Mouse (Mus musculus): ENCODE data around the gene Trim26. TPM values are rescaled to one million over a fixed set of nuclear protein-coding genes. Genes with fewer than 3 reads are reported as not detected.
A peak's percentile ranks its signal among the peaks of the same experiment; 100 is the strongest.

Gene Trim26
- polyA plus RNA-seq, 1 experiment from 2014 or later, result 45.6 TPM

DNA sequence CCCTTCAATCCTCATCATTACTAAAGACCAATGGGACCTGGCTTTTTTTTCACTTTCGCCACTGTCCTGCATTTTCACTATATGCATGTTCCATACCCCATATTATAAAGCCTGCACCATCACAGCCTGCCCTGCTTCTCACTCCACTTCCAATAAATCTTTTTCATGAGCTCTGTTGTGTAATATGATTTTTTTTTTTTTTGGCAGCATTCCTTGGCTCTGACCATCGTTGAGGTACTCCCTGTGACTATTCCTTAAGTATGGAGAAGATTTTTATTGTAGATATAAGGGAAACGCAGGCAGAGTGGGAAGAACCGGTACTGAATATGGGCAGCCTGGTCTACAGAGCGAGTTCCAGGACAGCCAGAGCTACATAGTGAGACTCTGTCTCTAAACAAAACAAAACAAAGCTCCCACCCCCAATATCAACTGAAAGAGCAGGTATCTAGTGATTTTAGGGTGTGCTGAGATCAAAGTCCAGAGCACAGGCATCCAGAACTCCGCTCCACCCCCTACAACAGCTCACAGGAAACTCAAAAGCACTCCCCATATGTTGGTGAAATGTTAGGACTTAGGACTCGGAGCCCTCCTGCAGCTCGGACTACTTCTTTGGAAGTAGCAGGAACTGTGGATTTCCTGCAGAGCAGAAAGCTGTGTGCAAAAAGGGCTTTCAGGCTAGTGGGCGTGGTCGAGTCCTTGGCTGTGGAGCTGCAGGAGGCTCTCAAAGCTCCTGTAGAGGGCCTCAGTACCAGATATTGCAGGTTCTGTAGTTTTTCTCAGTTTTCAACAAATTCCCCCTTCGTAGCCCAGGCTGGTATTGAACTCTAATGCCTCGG is 1.1 kb upstream of the Trim26 start:
- peak overlapping the region; percentile 94; the same call in 1 of the 2 replicates for H3K27ac ChIP-seq (replicated peaks)
- 32% methylated on average over 12 of the region's 12 CpGs for WGBS
- no peaks in the 10 kb centered on the region for H3K27me3 ChIP-seq (replicated peaks; ENCODE audit: low read depth, poor library complexity, severe bottlenecking)
- H3K4me3 ChIP-seq, result peak overlapping the region; percentile 79
- H3K4me1 ChIP-seq, result peaks cover 17% of the 10 kb centered on the region
- H3K36me3 ChIP-seq (replicated peaks), result no peaks in the 10 kb centered on the region; the same call in 1 of the 2 replicates
- H3K9me3 ChIP-seq, result no peaks in the 10 kb centered on the region
- DNase-seq (ENCODE audit: low spot score), result peak; percentile 66

- H3K4me1 ChIP-seq, result peaks cover 17% of the 10 kb centered on the region
- no peaks in the 10 kb centered on the region for H3K9me3 ChIP-seq
- WGBS, result 14% methylated on average over 3 of the region's 3 CpGs
- no peak for DNase-seq (ENCODE audit: low spot score)
- H3K27ac ChIP-seq (replicated peaks), result peak overlapping the region; percentile 94
- H3K27me3 ChIP-seq (replicated peaks; ENCODE audit: low read depth, poor library complexity, severe bottlenecking), result no peaks in the 10 kb centered on the region
- no peaks in the 10 kb centered on the region; the same call in 1 of the 2 replicates for H3K36me3 ChIP-seq (replicated peaks)
- peak overlapping the region; percentile 79 for H3K4me3 ChIP-seq
Observed at GRCm38 (mm10) chr17:36836427-36836812, 514 bp upstream of the Trim26 start.

GRCm38 (mm10) chr17:36839001-36839400 is 2.1 kb downstream of the Trim26 start:
- DNase-seq (ENCODE audit: low spot score), result no peak
- Histone ChIP-seq H3K27ac (replicated peaks) (no peak overlapping the region), H3K36me3 (replicated peaks) (peaks cover 11% of the 10 kb centered on the region; the same call in 1 of the 2 replicates), H3K27me3 (replicated peaks; ENCODE audit: low read depth, poor library complexity, severe bottlenecking) (no peaks in the 10 kb centered on the region), H3K9me3 (no peaks in the 10 kb centered on the region), H3K4me3 (no peak overlapping the region), H3K4me1 (peaks cover 17% of the 10 kb centered on the region)
- WGBS, result 87% methylated on average over 5 of the region's 5 CpGs

GRCm38 (mm10) chr17:36839931-36840330 is 3.0 kb downstream of the Trim26 start:
- Histone ChIP-seq H3K4me3 (no peak overlapping the region), H3K9me3 (no peaks in the 10 kb centered on the region), H3K4me1 (peaks cover 21% of the 10 kb centered on the region), H3K27ac (replicated peaks) (no peak overlapping the region), H3K27me3 (replicated peaks; ENCODE audit: low read depth, poor library complexity, severe bottlenecking) (no peaks in the 10 kb centered on the region), H3K36me3 (replicated peaks) (peaks cover 11% of the 10 kb centered on the region; the same call in 1 of the 2 replicates)
- 82% methylated on average over 3 of the region's 3 CpGs for WGBS
- DNase-seq (ENCODE audit: low spot score), result no peak

- Histone ChIP-seq H3K9me3 (no peaks in the 10 kb centered on the region), H3K4me1 (peaks cover 18% of the 10 kb centered on the region), H3K36me3 (replicated peaks) (peaks cover 11% of the 10 kb centered on the region; the same call in 1 of the 2 replicates), H3K27me3 (replicated peaks; ENCODE audit: low read depth, poor library complexity, severe bottlenecking) (no peaks in the 10 kb centered on the region), H3K4me3 (no peak overlapping the region), H3K27ac (replicated peaks) (no peak overlapping the region)
- no peak for DNase-seq (ENCODE audit: low spot score)
Observed at GRCm38 (mm10) chr17:36840961-36841445, 4.1 kb downstream of the Trim26 start.

- H3K27me3 ChIP-seq (replicated peaks; ENCODE audit: low read depth, poor library complexity, severe bottlenecking), result no peaks in the 10 kb centered on the region
- no peak overlapping the region for H3K27ac ChIP-seq (replicated peaks)
- no peak overlapping the region for H3K4me3 ChIP-seq
- H3K36me3 ChIP-seq (replicated peaks), result peaks cover 20% of the 10 kb centered on the region
- 85% methylated on average over 7 of the region's 7 CpGs for WGBS
- H3K9me3 ChIP-seq, result no peaks in the 10 kb centered on the region
- no peak for DNase-seq (ENCODE audit: low spot score)
- H3K4me1 ChIP-seq, result 0 out of 2 replicates have a peak, but pooled peaks cover 4% of the 10 kb centered on the region
Observed at GRCm38 (mm10) chr17:36843696-36844095, 6.8 kb downstream of the Trim26 start.

- no peaks in the 10 kb centered on the region for H3K27me3 ChIP-seq (replicated peaks; ENCODE audit: low read depth, poor library complexity, severe bottlenecking)
- no peak overlapping the region for H3K4me3 ChIP-seq
- 0 out of 2 replicates have a peak, but pooled peaks cover 4% of the 10 kb centered on the region for H3K4me1 ChIP-seq
- no peak overlapping the region for H3K27ac ChIP-seq (replicated peaks)
- no peak for DNase-seq (ENCODE audit: low spot score)
- peaks cover 20% of the 10 kb centered on the region for H3K36me3 ChIP-seq (replicated peaks)
- no peaks in the 10 kb centered on the region for H3K9me3 ChIP-seq
Observed at GRCm38 (mm10) chr17:36844286-36844719, 7.4 kb downstream of the Trim26 start.

DNA sequence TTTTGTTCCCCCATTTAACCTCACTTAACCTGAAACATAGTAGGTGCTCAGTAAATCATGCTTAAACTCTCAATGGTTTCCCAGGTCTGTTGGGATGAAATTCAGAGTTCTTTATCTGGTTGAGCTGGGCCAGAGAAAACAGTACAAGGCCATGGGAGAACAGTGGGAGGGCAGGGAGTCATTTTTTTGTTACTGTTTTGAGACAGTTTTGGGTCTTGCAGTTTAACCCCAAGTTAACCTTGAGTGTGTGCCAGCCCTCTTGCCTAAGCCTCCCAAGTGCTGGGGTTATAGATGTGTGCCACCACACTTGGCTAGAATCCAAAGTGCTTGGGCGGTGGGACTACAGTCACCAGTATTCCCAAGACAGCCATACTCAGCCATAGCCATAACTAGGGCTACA is 7.8 kb downstream of the Trim26 start:
- no peak overlapping the region for H3K27ac ChIP-seq (replicated peaks)
- H3K4me1 ChIP-seq, result 0 out of 2 replicates have a peak, but pooled peaks cover 4% of the 10 kb centered on the region
- no peaks in the 10 kb centered on the region for H3K27me3 ChIP-seq (replicated peaks; ENCODE audit: low read depth, poor library complexity, severe bottlenecking)
- H3K4me3 ChIP-seq, result no peak overlapping the region
- H3K36me3 ChIP-seq (replicated peaks), result peaks cover 20% of the 10 kb centered on the region
- DNase-seq (ENCODE audit: low spot score), result no peak
- 93% methylated on average over 1 of the region's 1 CpGs for WGBS
- H3K9me3 ChIP-seq, result no peaks in the 10 kb centered on the region

- H3K36me3 ChIP-seq (replicated peaks), result peaks cover 47% of the 10 kb centered on the region
- 86% methylated on average over 5 of the region's 5 CpGs for WGBS
Observed at GRCm38 (mm10) chr17:36848911-36849310, 12.0 kb downstream of the Trim26 start.

GRCm38 (mm10) chr17:36849992-36850391 is 13.1 kb downstream of the Trim26 start:
- Histone ChIP-seq H3K27me3 (replicated peaks; ENCODE audit: low read depth, poor library complexity, severe bottlenecking) (no peaks in the 10 kb centered on the region), H3K36me3 (replicated peaks) (peaks cover 58% of the 10 kb centered on the region), H3K4me3 (no peak overlapping the region), H3K27ac (replicated peaks) (no peak overlapping the region), H3K9me3 (no peaks in the 10 kb centered on the region), H3K4me1 (no peaks in the 10 kb centered on the region)
- no peak for DNase-seq (ENCODE audit: low spot score)
- WGBS, result 93% methylated on average over 2 of the region's 2 CpGs

More at GRCm38 (mm10) chr17:36848911-36849310, 12.0 kb downstream of the Trim26 start:
- H3K4me1 ChIP-seq, result 0 out of 2 replicates have a peak, but pooled peaks cover 4% of the 10 kb centered on the region
- no peak overlapping the region for H3K4me3 ChIP-seq
- no peaks in the 10 kb centered on the region for H3K27me3 ChIP-seq (replicated peaks; ENCODE audit: low read depth, poor library complexity, severe bottlenecking)
- H3K9me3 ChIP-seq, result no peaks in the 10 kb centered on the region
- no peak for DNase-seq (ENCODE audit: low spot score)
- H3K27ac ChIP-seq (replicated peaks), result no peak overlapping the region

GRCm38 (mm10) chr17:36851200-36851599 is 14.3 kb downstream of the Trim26 start:
- Histone ChIP-seq H3K36me3 (replicated peaks) (peaks cover 69% of the 10 kb centered on the region), H3K27ac (replicated peaks) (no peak overlapping the region), H3K4me3 (no peak overlapping the region), H3K27me3 (replicated peaks; ENCODE audit: low read depth, poor library complexity, severe bottlenecking) (no peaks in the 10 kb centered on the region), H3K4me1 (no peaks in the 10 kb centered on the region), H3K9me3 (no peaks in the 10 kb centered on the region)
- DNase-seq (ENCODE audit: low spot score), result no peak
- WGBS, result 93% methylated on average over 5 of the region's 5 CpGs

GRCm38 (mm10) chr17:36851627-36852026 is 14.7 kb downstream of the Trim26 start:
- WGBS, result 86% methylated on average over 5 of the region's 5 CpGs
- no peak for DNase-seq (ENCODE audit: low spot score)
- Histone ChIP-seq H3K4me1 (no peaks in the 10 kb centered on the region), H3K9me3 (no peaks in the 10 kb centered on the region), H3K36me3 (replicated peaks) (peaks cover 70% of the 10 kb centered on the region), H3K27ac (replicated peaks) (no peak overlapping the region), H3K27me3 (replicated peaks; ENCODE audit: low read depth, poor library complexity, severe bottlenecking) (no peaks in the 10 kb centered on the region), H3K4me3 (no peak overlapping the region)

DNA sequence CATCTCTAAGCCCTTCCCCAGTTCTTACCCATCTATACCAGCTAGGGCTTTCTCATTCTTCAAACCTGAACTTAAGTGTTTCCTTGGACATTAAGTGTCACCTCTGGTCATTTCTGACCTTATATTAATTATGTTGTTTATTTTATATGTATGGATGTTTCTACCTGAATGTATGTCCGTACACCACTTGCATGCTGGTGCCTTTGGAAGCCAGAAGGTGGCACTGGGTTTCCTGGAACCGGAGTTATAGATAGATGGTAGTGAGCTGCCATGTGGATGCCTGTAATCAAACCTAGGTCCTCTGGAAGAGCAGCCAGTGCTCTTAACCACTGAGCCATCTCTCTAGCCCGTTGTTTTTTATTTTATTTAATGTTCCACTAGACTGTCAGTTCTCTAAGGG is 18.6 kb downstream of the Trim26 start:
- DNase-seq (ENCODE audit: low spot score), result no peak
- Histone ChIP-seq H3K9me3 (no peaks in the 10 kb centered on the region), H3K27ac (replicated peaks) (no peak overlapping the region), H3K4me3 (no peak overlapping the region), H3K36me3 (replicated peaks) (peaks cover 99% of the 10 kb centered on the region), H3K27me3 (replicated peaks; ENCODE audit: low read depth, poor library complexity, severe bottlenecking) (no peaks in the 10 kb centered on the region), H3K4me1 (no peaks in the 10 kb centered on the region)
- WGBS, result 92% methylated on average over 3 of the region's 3 CpGs

All from embryonic facial prominence, embryonic 10.5 days (tissue).